Mouse (Mus musculus) MEL (cell line): Measurements from ENCODE around the gene Ccdc117. TPM values are rescaled to one million over a fixed set of nuclear protein-coding genes. Genes with fewer than 3 reads are reported as not detected.

Experiments
- DNase-seq: peaks from one replicate; pipeline ENCODE4 v3.0.0; 2011; ENCODE audit warnings: low read depth, low spot score
- H3K27ac ChIP-seq: 2 replicates; pipeline ENCODE4 v1.5.1; 2012; ENCODE audit warnings: low read depth, mild to moderate bottlenecking, control low read depth, low read length, moderate library complexity; ENCODE audit not compliant: control insufficient read depth
- H3K27me3 ChIP-seq, 2 experiments: fragments of 150-350 bp in 1 of 2; sonication (generic) in 1 of 2; 2 replicates each; pipeline ENCODE4 v1.6.1; 2012; ENCODE audit warnings: low read length in 2 of 2, mild to moderate bottlenecking in 2 of 2, improper control_type of control experiment in 1 of 2, moderate library complexity in 1 of 2; ENCODE audit not compliant: insufficient read depth in 2 of 2, control insufficient read depth in 1 of 2
- H3K36me3 ChIP-seq, 2 experiments: 2 replicates each; pipeline ENCODE4 v1.6.1; 2012 to 2014; ENCODE audit warnings: low read length in 2 of 2, improper control_type of control experiment in 1 of 2, inconsistent platforms in 1 of 2, mild to moderate bottlenecking in 1 of 2; ENCODE audit not compliant: insufficient read depth in 2 of 2, control insufficient read depth in 1 of 2
- H3K4me1 ChIP-seq, 2 experiments: fragments of 150-350 bp in 1 of 2; sonication (generic) in 1 of 2; 2 replicates each; pipeline ENCODE4 v1.6.1; 2012; ENCODE audit warnings: low read length in 2 of 2, improper control_type of control experiment in 1 of 2, mild to moderate bottlenecking in 1 of 2; ENCODE audit not compliant: insufficient read depth in 2 of 2, control insufficient read depth in 1 of 2
- H3K4me3 ChIP-seq, 2 experiments: fragments of 150-350 bp in 1 of 2; sonication (generic) in 1 of 2; 2 replicates each; pipeline ENCODE4 v1.5.1; 2012; ENCODE audit warnings: low read depth in 2 of 2, low read length in 2 of 2, mild to moderate bottlenecking in 2 of 2, moderate library complexity in 2 of 2, control low read depth in 1 of 2, improper control_type of control experiment in 1 of 2; ENCODE audit not compliant: control insufficient read depth in 1 of 2, insufficient read depth in 1 of 2
- H3K79me2 ChIP-seq: 2 replicates; pipeline ENCODE4 v1.6.1; 2012; ENCODE audit warnings: mild to moderate bottlenecking, low read length, moderate library complexity; ENCODE audit not compliant: control insufficient read depth, poor library complexity, insufficient read depth
- H3K9ac ChIP-seq: 2 replicates; pipeline ENCODE4 v1.6.1; 2012; ENCODE audit warnings: low read depth, mild to moderate bottlenecking, control low read depth, low read length, moderate library complexity; ENCODE audit not compliant: control insufficient read depth, poor library complexity, severe bottlenecking
- H3K9me3 ChIP-seq: fragments of 150-350 bp; sonication (generic); replicated peaks from 2 replicates; pipeline ENCODE4 v1.6.1; 2012; ENCODE audit warnings: mild to moderate bottlenecking, low read length, improper control_type of control experiment, moderate library complexity; ENCODE audit not compliant: insufficient read depth
- BHLHE40 ChIP-seq: IDR thresholded peaks from 2 replicates; pipeline ENCODE4 v1.6.1; 2012; ENCODE audit warnings: low read depth, mild to moderate bottlenecking, inconsistent platforms, low read length, improper control_type of control experiment, borderline replicate concordance
- CHD1 ChIP-seq: IDR thresholded peaks from 2 replicates; pipeline ENCODE4 v1.6.1; 2012; ENCODE audit warnings: low read depth, mild to moderate bottlenecking, inconsistent platforms, low read length, improper control_type of control experiment
- CHD2 ChIP-seq: IDR thresholded peaks from 2 replicates; pipeline ENCODE4 v1.6.1; 2011; ENCODE audit warnings: low read length, improper control_type of control experiment
- CTCF ChIP-seq, 3 experiments: IDR thresholded peaks in 2 of 3; conservative IDR thresholded peaks in 1 of 3; 2 replicates each; pipeline ENCODE4 v1.5.1; 2011 to 2012; ENCODE audit warnings: low read length in 3 of 3, low read depth in 2 of 3, mild to moderate bottlenecking in 2 of 3, improper control_type of control experiment in 1 of 3, inconsistent platforms in 1 of 3, mixed read lengths in 1 of 3, moderate library complexity in 1 of 3; ENCODE audit not compliant: control insufficient read depth in 1 of 3, insufficient read depth in 1 of 3, poor library complexity in 1 of 3, severe bottlenecking in 1 of 3
- E2F4 ChIP-seq: IDR thresholded peaks from 2 replicates; pipeline ENCODE4 v1.6.1; 2011; ENCODE audit warnings: low read depth, low read length, improper control_type of control experiment, borderline replicate concordance
- ELF1 ChIP-seq: IDR thresholded peaks from 2 replicates; pipeline ENCODE4 v1.6.1; 2014; ENCODE audit warnings: low read depth, mild to moderate bottlenecking, inconsistent platforms, low read length, improper control_type of control experiment, moderate library complexity
- GABPA ChIP-seq: IDR thresholded peaks from 2 replicates; pipeline ENCODE4 v1.6.1; 2012; ENCODE audit warnings: low read depth, mild to moderate bottlenecking, inconsistent platforms, low read length, improper control_type of control experiment, moderate library complexity
- GATA1 ChIP-seq: IDR thresholded peaks from 2 replicates; pipeline ENCODE4 v1.6.1; 2011; ENCODE audit warnings: low read depth, low read length, improper control_type of control experiment
- HCFC1 ChIP-seq: IDR thresholded peaks from 2 replicates; pipeline ENCODE4 v1.6.1; 2012; ENCODE audit warnings: low read depth, mild to moderate bottlenecking, inconsistent platforms, low read length, improper control_type of control experiment, moderate library complexity
- JUND ChIP-seq: IDR thresholded peaks from 2 replicates; pipeline ENCODE4 v1.6.1; 2011; ENCODE audit warnings: low read depth, mild to moderate bottlenecking, improper control_type of control experiment, low read length
- KAT2A ChIP-seq: conservative IDR thresholded peaks from 2 replicates; pipeline ENCODE4 v1.6.1; 2012; ENCODE audit warnings: low read depth, low read length, improper control_type of control experiment, inconsistent platforms
- MAX ChIP-seq: IDR thresholded peaks from 2 replicates; pipeline ENCODE4 v1.6.1; 2011; ENCODE audit warnings: low read length, improper control_type of control experiment
- MAZ ChIP-seq: IDR thresholded peaks from 2 replicates; pipeline ENCODE4 v1.6.1; 2012; ENCODE audit warnings: low read depth, mild to moderate bottlenecking, inconsistent platforms, low read length, improper control_type of control experiment
- MEF2A ChIP-seq: IDR thresholded peaks from 2 replicates; pipeline ENCODE4 v1.6.1; 2014; ENCODE audit warnings: low read depth, mild to moderate bottlenecking, inconsistent platforms, low read length, improper control_type of control experiment; ENCODE audit not compliant: poor library complexity, insufficient replicate concordance, severe bottlenecking; ENCODE audit errors: extremely low read depth
- MXI1 ChIP-seq: IDR thresholded peaks from 2 replicates; pipeline ENCODE4 v1.6.1; 2011; ENCODE audit warnings: mild to moderate bottlenecking, low read depth, low read length, improper control_type of control experiment
- MYB ChIP-seq: IDR thresholded peaks from 2 replicates; pipeline ENCODE4 v1.6.1; 2011; ENCODE audit warnings: mild to moderate bottlenecking, low read depth, low read length, improper control_type of control experiment
- MYC ChIP-seq: IDR thresholded peaks from 2 replicates; pipeline ENCODE4 v1.6.1; 2011; ENCODE audit warnings: low read depth, mild to moderate bottlenecking, low read length, improper control_type of control experiment, moderate library complexity
- NELFE ChIP-seq: IDR thresholded peaks from 2 replicates; pipeline ENCODE4 v1.6.1; 2011; ENCODE audit warnings: low read depth, low read length, improper control_type of control experiment
- POLR2A ChIP-seq, 2 experiments: IDR thresholded peaks; 2 replicates each; pipeline ENCODE4 v1.6.1; 2011 to 2012; ENCODE audit warnings: low read length in 2 of 2, mild to moderate bottlenecking in 2 of 2, control low read depth in 1 of 2, improper control_type of control experiment in 1 of 2, low read depth in 1 of 2, moderate library complexity in 1 of 2; ENCODE audit not compliant: control insufficient read depth in 1 of 2, insufficient read depth in 1 of 2, poor library complexity in 1 of 2
- POLR2AphosphoS5 ChIP-seq: IDR thresholded peaks from 2 replicates; pipeline ENCODE4 v1.6.1; 2012; ENCODE audit warnings: low read depth, borderline replicate concordance, mild to moderate bottlenecking, inconsistent platforms, low read length, moderate library complexity, mixed read lengths
- RAD21 ChIP-seq: IDR thresholded peaks from 2 replicates; pipeline ENCODE4 v1.6.1; 2011; ENCODE audit warnings: mild to moderate bottlenecking, low read depth, low read length, improper control_type of control experiment
- RCOR1 ChIP-seq: IDR thresholded peaks from 2 replicates; pipeline ENCODE4 v1.6.1; 2012; ENCODE audit warnings: low read depth, mild to moderate bottlenecking, inconsistent platforms, low read length, improper control_type of control experiment
- SIN3A ChIP-seq: IDR thresholded peaks from 2 replicates; pipeline ENCODE4 v1.6.1; 2012; ENCODE audit warnings: low read length, improper control_type of control experiment, inconsistent platforms
- SMC3 ChIP-seq: IDR thresholded peaks from 2 replicates; pipeline ENCODE4 v1.6.1; 2011; ENCODE audit warnings: low read depth, low read length, improper control_type of control experiment
- TAL1 ChIP-seq: IDR thresholded peaks from 2 replicates; pipeline ENCODE4 v1.6.1; 2012; ENCODE audit warnings: mild to moderate bottlenecking, inconsistent platforms, low read length, moderate library complexity, mixed read lengths
- TBP ChIP-seq: IDR thresholded peaks from 2 replicates; pipeline ENCODE4 v1.8.0; 2011; ENCODE audit warnings: low read depth, low read length, improper control_type of control experiment
- UBTF ChIP-seq: IDR thresholded peaks from 2 replicates; pipeline ENCODE4 v1.6.1; 2012; ENCODE audit warnings: low read depth, mild to moderate bottlenecking, inconsistent platforms, low read length, improper control_type of control experiment, moderate library complexity, borderline replicate concordance; ENCODE audit not compliant: insufficient read depth
- USF1 ChIP-seq: IDR thresholded peaks from 2 replicates; pipeline ENCODE4 v1.6.1; 2014; ENCODE audit warnings: low read depth, mild to moderate bottlenecking, inconsistent platforms, low read length, improper control_type of control experiment, moderate library complexity
- USF2 ChIP-seq, 2 experiments: IDR thresholded peaks; 2 replicates each; pipeline ENCODE4 v1.6.1; 2011 to 2012; ENCODE audit warnings: improper control_type of control experiment in 2 of 2, low read length in 2 of 2, borderline replicate concordance in 1 of 2, inconsistent platforms in 1 of 2, low read depth in 1 of 2, mild to moderate bottlenecking in 1 of 2; ENCODE audit not compliant: insufficient read depth in 1 of 2
- ZC3H11A ChIP-seq: IDR thresholded peaks from 2 replicates; pipeline ENCODE4 v1.6.1; 2012; ENCODE audit warnings: low read depth, mild to moderate bottlenecking, inconsistent platforms, low read length, improper control_type of control experiment
- ZKSCAN1 ChIP-seq: IDR thresholded peaks from 2 replicates; pipeline ENCODE4 v1.6.1; 2012; ENCODE audit warnings: low read depth, mild to moderate bottlenecking, inconsistent platforms, low read length, improper control_type of control experiment, moderate library complexity
- ZMIZ1 ChIP-seq: IDR thresholded peaks from 2 replicates; pipeline ENCODE4 v1.6.1; 2012; ENCODE audit warnings: low read depth, mild to moderate bottlenecking, inconsistent platforms, low read length, improper control_type of control experiment, moderate library complexity
- ZNF384 ChIP-seq: IDR thresholded peaks from 2 replicates; pipeline ENCODE4 v1.6.1; 2012; ENCODE audit warnings: low read depth, mild to moderate bottlenecking, inconsistent platforms, low read length, improper control_type of control experiment
- polyA plus RNA-seq, 2 experiments: library from polyadenylated mRNA; stranded (reverse) in 1 of 2; unstranded in 1 of 2; fragments of >175 nt in 1 of 2; fragments of >200 nt in 1 of 2; gene quantifications; 2 replicates each; pipeline versions ENCODE4 v1.2.1 to v1.2.4; 2012; ENCODE audit warnings: low replicate concordance in 2 of 2, low read depth in 1 of 2; ENCODE audit not compliant: insufficient read length in 2 of 2, insufficient read depth in 1 of 2, missing spikeins in 1 of 2
- total RNA-seq: library from RNA; depleted of rRNA; stranded (reverse); fragments of 300-350 nt; gene quantifications from 2 replicates; pipeline ENCODE4 v1.2.3, GENCODE M21; 2012

Gene Ccdc117
- total and polyA plus RNA-seq, 3 experiments: 19.4 to 35.4 TPM; not detected in 1

- no peak for TF ChIP-seq ZMIZ1
- no peak for TF ChIP-seq UBTF
- peak; percentile 6; the same call in 1 of the 2 replicates for TF ChIP-seq MYC
- TF ChIP-seq TAL1: no peak
- TF ChIP-seq CHD1: peak; percentile 81; the same call in 1 of the 2 replicates
- TF ChIP-seq BHLHE40: peak; percentile 11; the same call in 1 of the 2 replicates
- no peak for TF ChIP-seq MYB
- no peak for TF ChIP-seq NELFE
- TF ChIP-seq SIN3A: no peak
- no peak for TF ChIP-seq USF1
- TF ChIP-seq CHD2: no peak; the same call in 1 of the 2 replicates
- TF ChIP-seq, all 39 proteins: peak for 9
Measured at GRCm38 (mm10) chr11:5542482-5543185, 647 bp upstream of the Ccdc117 start (continued).

DNA sequence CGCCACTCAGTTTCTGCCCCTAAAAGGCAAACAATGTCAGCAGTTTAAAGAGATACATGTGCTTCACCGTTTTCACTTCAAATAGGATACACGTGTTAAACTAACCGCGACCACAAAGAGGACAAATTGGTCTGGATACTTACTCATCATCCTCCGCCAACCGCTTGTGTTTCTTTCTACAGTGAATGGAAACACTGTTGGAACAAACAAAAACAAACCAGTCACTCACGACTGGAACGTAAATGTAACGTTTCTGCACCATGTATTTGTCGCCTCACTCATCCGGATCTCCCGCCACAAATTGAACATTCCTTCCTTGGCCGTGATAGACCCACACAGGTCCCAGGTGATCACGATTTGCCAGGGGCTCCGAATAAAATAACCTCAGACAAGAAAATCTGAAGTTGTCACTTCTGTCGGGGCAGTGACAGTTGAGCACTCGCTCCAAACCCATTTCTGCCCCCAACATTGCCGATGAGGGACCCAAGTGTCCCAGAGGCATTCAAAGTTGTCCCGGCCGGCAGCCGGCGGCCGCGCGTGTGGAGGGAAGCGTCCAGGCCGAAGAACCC lies 673 bp downstream of the Ccdc117 start:
- Histone ChIP-seq H3K4me1 (peaks cover 32 to 44% of the 10 kb centered on the region in 2 experiments), H3K4me3 (peak overlapping the region; percentile 75 to 85), H3K27me3 (no peaks in the 10 kb centered on the region), H3K9me3 (no peaks in the 10 kb centered on the region), H3K27ac (peak overlapping the region; percentile 70), H3K9ac (peak overlapping the region; percentile 86), H3K36me3 (peaks cover 19 to 39% of the 10 kb centered on the region in 2 experiments), H3K79me2 (peaks cover 33% of the 10 kb centered on the region)
- peak; percentile 73 for DNase-seq
- TF ChIP-seq CHD1: 0 out of 2 replicates have a peak, but pooled peaks have one; percentile 71
- TF ChIP-seq ELF1: no peak
- TF ChIP-seq TBP: 0 out of 2 replicates have a peak, but pooled peaks have one; percentile 33
- no peak for TF ChIP-seq BHLHE40
- no peak; the same call in 1 of the 2 replicates for TF ChIP-seq HCFC1
- no peak for TF ChIP-seq ZKSCAN1
- no peak for TF ChIP-seq USF2 (IDR thresholded peaks at IDR 0.05; ENCODE audit: borderline replicate concordance in 1 of 2, insufficient read depth in 1 of 2, low read depth in 1 of 2, low read length in 2 of 2)
- no peak for TF ChIP-seq MEF2A
- no peak for TF ChIP-seq RAD21
- no peak for TF ChIP-seq GATA1
- no peak for TF ChIP-seq GABPA
- peak; percentile 99 for TF ChIP-seq MYC
- no peak for TF ChIP-seq KAT2A
- no peak for TF ChIP-seq JUND
- TF ChIP-seq E2F4: 0 out of 2 replicates have a peak, but pooled peaks have one; percentile 18
- TF ChIP-seq POLR2AphosphoS5: no peak
- no peak for TF ChIP-seq SMC3
- no peak for TF ChIP-seq MAZ
- no peak for TF ChIP-seq CTCF (IDR thresholded peaks at IDR 0.05 in 2 of 3, conservative IDR thresholded peaks at IDR 0.05 in 1 of 3; ENCODE audit: control insufficient read depth in 1 of 3, insufficient read depth in 1 of 3, low read depth in 2 of 3, low read length in 3 of 3, poor library complexity in 1 of 3, severe bottlenecking in 1 of 3)
- no peak for TF ChIP-seq ZMIZ1
- peak; percentile 90 for TF ChIP-seq SIN3A
- no peak for TF ChIP-seq ZNF384
- TF ChIP-seq RCOR1: no peak
- no peak for TF ChIP-seq NELFE
- TF ChIP-seq MAX: peak; percentile 98
- TF ChIP-seq USF1: no peak
- no peak for TF ChIP-seq POLR2A (IDR thresholded peaks at IDR 0.05; ENCODE audit: control insufficient read depth in 1 of 2, insufficient read depth in 1 of 2, low read depth in 1 of 2, low read length in 2 of 2, poor library complexity in 1 of 2)
- TF ChIP-seq ZC3H11A: no peak
- peak; percentile 98 for TF ChIP-seq MXI1
